Mouse (Mus musculus) hematopoietic stem cell, adult 5-6 weeks (primary cell): ENCODE results near the gene Popdc2. TPM values are rescaled to one million over a fixed set of nuclear protein-coding genes. Genes with fewer than 3 reads are reported as not detected.
A peak's percentile ranks its signal among the peaks of the same experiment; 100 is the strongest.

Source experiments
- ATAC-seq, 2 experiments: fragments of 125-278 bp in 1 of 2; replicated peaks in 1 of 2; 2 replicates each; pipeline ENCODE4 v1.8.0; 2016 to 2017; ENCODE audit warnings: inconsistent platforms in 2 of 2, mild to moderate bottlenecking in 2 of 2, moderate number of reproducible peaks in 2 of 2, low read depth in 1 of 2, moderate TSS enrichment in 1 of 2; ENCODE audit not compliant: low FRiP score in 2 of 2, poor library complexity in 2 of 2, severe bottlenecking in 2 of 2, insufficient read depth in 1 of 2, low TSS enrichment in 1 of 2
- total RNA-seq: library from RNA; stranded (forward); fragments of 172-1452, 232-1000 nt; gene quantifications from 2 replicates; pipeline ENCODE4 v1.2.3, GENCODE M21; 2017

Popdc2 gene
- total RNA-seq, 1 experiment from 2014 or later = 1.1 TPM

DNA sequence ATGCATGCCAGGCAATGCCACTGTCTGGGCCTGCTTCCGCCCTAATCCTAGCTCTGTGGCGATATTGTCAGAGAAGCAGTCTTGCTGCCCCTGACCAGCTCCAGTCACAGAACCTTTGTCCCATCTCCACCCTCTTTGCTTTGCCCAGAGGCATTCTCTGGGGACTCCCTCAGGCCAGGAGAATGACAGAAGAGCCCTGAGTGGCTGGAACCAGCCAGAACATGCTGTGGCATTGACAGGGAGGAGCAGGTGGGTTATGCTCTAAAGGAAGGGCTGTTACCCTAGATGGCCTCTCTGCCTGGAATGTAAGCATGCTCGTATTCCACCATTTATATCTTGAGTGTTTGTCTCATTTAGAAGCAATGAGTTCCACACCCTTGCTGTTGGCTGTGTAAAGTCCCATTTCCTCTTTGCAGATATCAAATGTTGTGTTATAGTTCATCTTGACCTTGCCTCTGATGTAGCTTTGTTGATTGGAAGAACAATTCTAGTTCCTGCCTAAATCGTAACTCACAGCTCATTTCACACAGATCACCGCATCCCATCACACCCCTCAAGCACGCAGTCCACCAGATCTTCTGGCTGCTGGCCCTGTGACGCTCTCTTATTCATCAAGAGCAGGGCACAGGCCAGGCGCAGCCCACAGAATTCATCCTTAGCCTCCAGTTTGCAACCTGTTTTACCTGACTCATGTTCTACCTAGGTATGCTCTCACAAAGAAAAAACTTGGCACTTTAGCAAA, 8.8 kb downstream of the Popdc2 start:
- no peak for ATAC-seq

DNA sequence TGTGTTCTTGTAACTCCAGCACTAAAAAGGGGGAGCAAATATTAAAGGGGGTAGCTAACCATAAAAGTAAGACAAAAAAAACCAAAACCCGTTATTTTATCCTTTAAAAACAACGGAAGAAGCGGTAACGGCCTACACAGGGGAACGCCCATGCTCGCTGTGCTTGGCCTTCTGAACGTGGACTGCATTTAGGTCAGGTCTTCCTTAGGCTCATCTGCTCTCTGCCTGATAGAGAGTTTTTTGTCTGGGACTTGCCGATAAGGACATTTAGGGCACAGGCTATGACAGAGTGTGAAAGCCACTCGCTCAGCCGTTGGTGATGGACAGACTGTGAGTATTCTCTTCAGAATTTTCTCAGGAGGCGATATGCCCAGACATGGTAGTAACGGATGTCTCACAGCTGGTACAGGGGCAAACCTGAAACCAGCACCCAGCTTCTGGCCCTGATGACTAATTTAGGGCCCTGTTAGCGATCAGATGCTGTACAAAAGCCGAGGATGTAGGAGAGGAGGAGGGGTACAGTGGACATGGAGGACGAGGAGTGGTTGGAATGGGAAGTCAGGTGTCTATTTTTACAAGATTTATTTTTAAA, 9.8 kb downstream of the Popdc2 start:
- peak in 1 of 2 experiments; percentile 8; a peak in 1 of 4 replicates for ATAC-seq

DNA sequence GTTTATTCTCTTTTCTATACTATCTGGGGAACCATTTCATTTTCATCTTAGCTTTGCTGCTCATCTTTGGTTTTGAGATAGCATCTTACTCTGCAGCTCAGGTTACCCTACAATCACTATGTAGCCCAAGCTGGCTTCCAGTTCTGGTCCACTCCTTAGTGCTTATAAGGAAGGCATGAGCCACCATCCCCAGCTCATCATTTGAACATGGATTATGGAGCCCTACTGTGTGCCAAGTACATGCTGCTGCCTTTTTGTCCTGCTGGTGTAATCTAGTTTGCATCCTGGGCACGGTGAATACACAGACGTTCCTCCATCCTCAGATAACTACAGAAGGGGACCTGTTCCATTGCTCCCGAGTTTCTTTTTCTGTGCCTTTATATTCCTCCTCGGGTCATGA, 10.9 kb downstream of the Popdc2 start:
- no peak for ATAC-seq

DNA sequence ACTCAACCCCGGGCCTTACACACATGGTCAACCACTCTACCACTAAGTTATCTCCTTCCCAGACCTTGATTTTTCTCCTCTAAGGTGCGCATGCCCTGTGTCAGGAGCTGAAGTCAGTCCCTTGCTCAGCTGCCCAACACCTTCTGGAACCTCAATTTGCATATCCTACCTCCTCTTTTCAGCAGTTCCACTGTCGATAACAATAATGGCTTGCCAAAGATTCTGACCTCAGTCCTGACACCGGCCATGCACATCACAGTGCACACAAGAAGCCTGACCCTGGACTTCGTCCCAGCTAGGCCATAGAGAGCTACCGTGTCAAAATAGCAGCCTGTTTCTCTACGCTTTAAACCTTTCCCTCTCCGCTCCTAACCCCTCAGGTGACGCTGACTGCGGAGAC, 11.4 kb downstream of the Popdc2 start:
- no peak for ATAC-seq

DNA sequence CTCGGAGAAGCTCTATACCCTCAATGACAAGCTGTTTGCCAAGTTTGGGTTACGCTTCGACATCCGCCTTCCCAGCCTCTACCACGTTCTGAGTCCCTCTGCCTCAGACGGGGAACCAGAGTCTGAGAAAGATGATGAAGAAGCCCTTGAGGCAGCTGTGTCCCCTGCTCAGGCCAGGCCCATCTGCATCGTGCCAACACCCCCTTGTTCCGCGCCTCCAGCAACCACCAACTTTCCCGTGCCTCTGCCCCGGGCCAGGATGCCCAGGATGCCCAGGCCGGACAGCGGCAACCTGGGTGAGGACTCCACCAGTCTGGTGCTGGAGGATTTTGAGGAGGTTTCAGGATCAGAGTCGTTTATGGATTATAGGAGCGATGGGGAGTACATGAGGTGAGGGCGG, 11.9 kb downstream of the Popdc2 start:
- ATAC-seq = no peak

DNA sequence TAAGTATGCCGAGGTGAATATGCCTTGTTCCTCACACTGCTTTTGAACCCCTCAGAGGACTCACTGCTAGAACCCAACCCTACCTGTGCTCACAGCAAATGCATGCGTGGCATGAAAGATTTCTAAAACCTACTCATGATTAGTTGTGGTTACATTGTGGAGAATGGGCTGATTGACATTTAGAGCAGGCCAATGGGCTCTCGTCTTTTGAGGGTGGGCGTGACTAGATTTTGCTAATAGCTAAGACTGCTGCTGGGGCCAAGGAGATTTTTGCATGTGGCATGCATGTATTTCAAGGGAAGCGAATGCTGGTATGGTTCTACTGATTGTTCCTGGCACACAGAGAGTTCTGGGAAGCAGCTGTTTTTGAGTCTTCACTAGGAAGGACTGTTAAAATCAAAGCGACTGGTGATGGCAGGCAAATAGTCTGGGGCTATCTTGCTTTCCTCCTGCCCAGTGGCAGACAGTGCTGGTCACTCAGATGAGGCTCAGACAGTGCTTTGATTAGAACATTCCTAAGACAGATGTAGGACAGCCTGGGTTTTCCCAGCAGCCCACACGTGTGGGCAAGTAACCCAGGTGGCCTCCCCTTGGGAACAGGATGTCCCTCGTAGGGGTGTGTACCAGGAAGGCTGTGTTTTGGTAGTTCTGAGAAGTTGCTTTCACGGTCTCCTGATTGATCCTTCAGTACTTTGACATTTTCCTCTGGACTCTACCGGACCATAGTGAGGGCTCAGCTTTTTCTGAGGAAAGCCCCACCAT, 12.6 kb downstream of the Popdc2 start:
- no peak for ATAC-seq

DNA sequence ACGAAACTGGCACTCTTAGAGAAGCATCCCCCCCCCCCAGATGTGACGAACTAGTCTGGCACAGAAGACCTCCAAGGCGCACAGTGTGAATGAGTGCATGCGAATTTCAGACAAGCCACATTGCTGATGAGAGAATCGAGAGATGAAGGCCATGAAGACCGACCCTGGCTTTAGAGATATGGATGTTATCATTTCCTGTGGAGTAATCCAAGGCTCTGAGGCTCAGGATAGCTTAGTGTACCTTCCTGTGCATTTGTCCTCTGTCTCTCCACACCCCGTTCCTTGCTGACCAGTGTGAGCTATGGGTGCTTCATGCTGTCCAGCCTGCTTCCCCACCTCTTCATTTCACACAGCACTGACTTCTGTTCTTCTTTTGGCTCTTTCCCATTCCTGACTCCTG, 13.2 kb downstream of the Popdc2 start:
- no peak for ATAC-seq

DNA sequence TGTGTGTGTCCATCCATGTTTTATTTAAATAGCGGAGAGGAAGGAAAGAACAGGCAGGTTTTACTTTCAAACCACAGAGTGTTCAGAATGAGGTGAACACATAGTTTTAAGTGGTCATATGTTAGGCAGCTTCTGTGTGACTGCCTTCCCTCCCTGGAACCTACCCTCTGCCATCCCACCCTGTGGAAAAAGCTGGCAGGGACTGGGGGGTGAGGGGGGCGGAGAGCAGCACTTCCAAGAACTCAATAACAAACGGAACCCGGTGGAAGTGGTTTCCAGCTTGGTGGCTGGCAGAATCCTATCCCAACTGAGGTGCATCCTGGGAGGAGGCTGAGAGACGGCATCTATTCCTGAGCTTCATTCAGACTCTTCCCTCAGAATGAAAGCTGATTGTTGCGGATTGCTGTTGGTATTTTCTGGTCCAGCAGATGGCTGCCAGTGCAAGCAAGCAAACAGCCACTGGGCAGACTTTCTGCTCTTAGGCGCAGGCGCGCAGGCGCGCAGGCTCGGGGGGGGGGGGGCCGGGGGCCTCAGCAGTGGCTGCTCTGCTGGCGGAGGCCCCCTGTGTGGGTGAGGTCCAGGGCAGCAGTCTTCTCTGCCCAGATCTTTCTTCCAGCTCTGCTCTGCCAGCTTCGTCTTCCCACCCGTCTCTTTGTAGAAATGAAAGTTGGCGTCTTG, 14.3 kb downstream of the Popdc2 start:
- ATAC-seq = peak; percentile 54 to 57

DNA sequence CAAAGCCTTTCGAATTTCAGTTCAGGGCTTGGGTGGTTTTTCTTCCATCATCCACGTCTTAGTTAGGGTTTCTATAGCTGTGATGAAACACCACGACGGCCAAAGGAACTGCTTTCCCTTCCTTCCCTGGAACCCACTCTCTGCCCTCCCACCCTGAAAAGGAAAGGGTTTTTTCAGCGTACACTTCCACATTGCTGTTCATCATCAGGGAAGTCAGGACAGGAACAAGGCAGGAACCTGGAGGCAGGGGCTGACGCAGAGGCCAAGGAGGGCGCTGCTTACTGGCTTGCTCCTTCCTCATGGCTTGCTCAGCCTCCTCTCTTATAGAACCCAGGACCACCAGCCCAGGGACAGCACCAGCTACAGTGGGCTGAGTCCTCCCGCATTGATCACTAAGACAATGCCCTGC, 14.8 kb downstream of the Popdc2 start:
- peak; percentile 30 to 42 for ATAC-seq

DNA sequence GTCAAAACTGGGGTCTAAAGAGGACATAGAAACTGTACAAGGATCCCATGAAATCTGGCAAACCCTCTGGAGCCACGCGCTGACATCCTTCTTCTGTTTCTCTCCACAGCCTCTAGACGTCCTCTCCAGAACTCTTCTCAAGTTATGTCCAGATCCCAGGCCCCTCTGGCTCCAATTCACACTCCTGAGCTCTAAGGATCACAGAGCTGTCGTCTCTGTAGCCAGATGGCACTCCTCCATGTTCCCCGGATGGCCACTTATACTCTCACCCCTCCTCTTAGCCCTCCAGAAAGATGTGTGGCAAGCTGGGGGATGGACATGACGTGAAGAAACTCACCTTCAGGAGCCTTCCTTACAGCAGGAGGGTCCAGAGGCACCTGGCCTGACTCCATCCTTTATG, 15.5 kb downstream of the Popdc2 start:
- no peak for ATAC-seq

DNA sequence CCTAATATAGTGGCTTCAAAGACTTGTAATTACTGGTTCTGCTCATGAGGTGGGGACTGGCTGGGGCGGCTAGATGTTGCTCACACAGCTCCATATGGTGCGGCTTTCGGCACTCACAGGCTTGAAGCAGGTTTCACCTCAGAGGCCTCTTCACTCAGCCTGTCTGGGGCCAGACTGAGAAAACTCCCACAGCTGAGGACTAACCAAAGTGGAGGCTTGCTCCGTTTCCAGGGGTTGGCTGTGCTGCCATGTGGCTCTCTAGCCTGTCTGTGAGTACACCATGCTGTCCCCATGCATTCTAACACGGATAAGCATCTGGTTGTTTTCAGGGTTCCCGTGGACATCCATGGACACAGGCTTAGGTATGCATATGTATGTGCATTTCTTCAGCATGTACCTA, 16.6 kb downstream of the Popdc2 start:
- ATAC-seq = no peak

DNA sequence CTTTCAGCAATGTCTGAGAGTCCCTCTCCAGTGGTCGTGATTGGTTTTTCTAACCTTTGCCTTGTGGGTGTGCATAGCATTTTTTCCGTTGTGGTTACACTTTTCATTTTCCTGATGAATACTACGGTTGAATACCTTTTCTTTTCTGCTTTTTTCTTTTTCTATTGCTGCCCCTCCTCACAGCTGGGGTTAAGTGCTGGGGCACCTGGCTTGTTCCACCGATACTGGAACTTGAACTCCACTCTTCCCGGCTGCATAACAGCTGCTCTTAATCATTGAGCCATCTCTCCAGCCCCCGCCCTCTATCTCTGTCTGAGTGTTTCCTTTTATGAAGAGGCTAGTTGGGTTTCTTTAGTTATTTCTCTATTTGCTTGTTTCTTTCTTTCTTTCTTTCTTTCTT, 17.1 kb downstream of the Popdc2 start:
- no peak for ATAC-seq

DNA sequence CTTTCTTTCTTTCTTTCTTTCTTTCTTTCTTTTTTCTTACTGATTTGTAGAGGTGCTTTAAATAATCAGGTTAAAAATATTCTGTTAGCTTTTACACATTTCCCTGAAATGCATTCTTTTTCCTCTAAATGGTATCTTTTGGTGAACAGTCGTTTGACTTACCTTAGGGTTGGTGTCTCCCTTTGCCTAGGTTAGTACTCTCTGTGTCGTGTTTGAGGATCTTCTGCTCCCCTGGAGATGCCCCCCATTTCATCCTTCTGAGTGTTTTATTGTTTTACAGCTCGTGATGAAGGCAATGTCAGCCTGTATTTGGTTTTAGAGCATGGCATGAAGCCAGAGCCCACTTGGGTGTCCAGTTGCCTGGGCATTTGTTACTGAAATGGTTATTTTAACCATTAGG, 17.5 kb downstream of the Popdc2 start:
- ATAC-seq = no peak

DNA sequence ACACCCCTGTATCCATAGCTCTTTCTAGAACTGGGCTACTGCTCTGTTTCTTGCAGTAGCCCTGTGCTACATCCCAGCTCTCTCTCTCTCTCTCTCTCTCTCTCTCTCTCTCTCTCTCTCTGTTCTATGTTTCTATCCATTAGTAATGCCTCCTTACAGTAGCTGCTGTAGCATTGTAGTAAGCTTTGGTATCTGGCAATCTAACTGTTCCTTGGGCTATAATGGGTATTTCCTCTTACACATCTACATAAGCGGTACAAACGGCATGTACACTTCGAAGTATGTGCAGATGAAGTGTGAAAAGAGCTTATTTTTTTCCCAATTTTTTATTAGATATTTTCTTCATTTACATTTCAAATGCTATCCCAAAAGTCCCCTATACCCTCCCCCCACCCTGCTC, 17.9 kb downstream of the Popdc2 start:
- ATAC-seq = no peak

DNA sequence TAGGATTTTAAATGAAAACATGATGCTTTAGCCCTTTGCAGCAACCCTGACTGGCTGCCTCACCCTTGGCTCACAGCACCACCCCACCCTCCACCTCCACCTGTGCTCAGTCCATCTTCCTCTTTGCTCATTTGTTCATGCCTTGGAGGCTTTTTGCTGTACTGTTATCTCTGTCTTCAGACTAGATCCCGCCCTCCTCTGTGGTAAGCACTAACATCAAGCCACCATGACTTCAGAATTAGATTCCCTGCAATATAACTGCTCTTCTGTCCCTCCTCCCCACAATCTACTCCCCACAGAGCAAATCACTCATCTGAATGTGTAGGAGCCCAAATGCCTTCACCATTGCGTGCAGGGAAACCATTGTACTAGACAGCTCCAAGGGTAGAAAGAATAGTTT, 21.7 kb downstream of the Popdc2 start:
- no peak for ATAC-seq

DNA sequence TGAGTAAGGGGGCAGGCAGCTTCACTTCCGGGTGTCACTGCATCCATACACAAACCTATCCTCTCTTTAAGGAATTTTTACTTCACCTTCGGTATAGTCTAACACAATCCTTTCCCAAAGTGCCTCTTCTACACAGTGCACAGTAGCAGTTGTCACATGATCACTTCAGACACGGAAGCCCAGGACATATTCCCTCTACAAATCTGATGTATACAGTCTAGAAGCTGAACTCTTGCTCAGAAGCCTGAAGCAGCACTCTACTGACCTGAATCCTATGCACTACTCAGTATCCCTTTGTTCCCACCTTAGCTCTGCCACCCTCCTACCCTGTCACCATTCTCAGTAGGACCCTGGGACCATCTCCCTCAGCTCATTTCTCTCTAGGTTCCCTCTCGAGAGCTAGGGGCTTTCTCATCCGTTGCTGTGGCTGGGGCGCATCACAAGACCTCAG, 23.2 kb downstream of the Popdc2 start:
- no peak for ATAC-seq

DNA sequence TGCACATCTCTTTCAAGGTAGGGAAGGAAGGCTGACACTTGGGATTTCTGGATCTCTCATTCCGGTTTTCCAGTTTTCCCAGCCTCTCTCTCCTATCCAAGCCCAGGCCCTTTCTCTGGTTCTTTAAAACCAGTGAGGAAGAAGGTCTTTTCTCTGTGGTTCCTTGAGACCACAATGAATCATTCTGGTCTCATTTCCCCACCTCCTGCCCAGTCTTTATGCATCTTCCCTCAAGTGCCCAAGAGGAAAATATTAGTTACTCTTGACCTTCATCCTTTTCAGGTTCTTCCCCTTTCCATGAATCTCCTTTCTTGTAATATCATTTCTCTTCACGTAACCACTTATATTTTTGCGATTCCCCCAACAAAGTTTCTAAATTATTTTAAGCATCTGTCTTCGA, 23.7 kb downstream of the Popdc2 start:
- ATAC-seq = no peak

DNA sequence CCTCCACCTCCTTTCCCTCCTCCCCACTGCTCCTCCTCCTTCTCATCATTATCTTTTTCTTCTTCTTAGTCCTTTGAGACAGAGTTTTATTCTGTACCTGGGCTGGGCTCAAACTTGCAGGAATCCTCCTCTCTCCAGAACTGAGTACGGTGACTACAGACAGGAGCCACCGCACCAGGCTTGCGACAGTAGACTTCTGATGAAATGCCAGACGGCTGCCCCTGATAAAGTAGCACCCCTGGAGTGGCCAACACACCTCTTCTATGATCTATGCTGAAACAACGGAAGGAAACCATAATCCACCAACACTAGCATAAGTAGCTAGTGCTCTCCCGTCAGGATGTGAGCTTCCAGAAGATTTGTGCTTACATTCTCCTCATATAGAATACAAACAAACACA, 25.4 kb downstream of the Popdc2 start:
- ATAC-seq = no peak
